Mouse (Mus musculus) stomach, postnatal 0 days (tissue): Measurements from ENCODE around the gene Sall4. TPM values are rescaled to one million over a fixed set of nuclear protein-coding genes. Genes with fewer than 3 reads are reported as not detected.

Experiments
- ATAC-seq: fragments of 200-750 bp; cut with Nextera tagmentation; 2 replicates; pipeline ENCODE4 v1.8.0; 2017; ENCODE audit not compliant: low FRiP score, low TSS enrichment
- DNase-seq: peaks from one replicate; pipeline ENCODE4 v3.0.0-alpha.2; 2016; ENCODE audit warnings: low spot score
- H3K27ac ChIP-seq: fragments of 300-500 bp; sonication (generic); replicated peaks from 2 replicates; pipeline ENCODE4 v1.5.1; 2014; ENCODE audit warnings: mild to moderate bottlenecking, control low read depth
- H3K27me3 ChIP-seq: fragments of 300-500 bp; sonication (generic); 2 replicates; pipeline ENCODE4 v1.6.1; 2014; ENCODE audit warnings: low read length; ENCODE audit not compliant: control insufficient read depth, insufficient read depth
- H3K36me3 ChIP-seq: fragments of 300-500 bp; sonication (generic); 2 replicates; pipeline ENCODE4 v1.6.1; 2014; ENCODE audit warnings: low read length, mixed read lengths; ENCODE audit not compliant: control insufficient read depth, insufficient read depth
- H3K4me1 ChIP-seq: fragments of 300-500 bp; sonication (generic); replicated peaks from 2 replicates; pipeline ENCODE4 v1.6.1; 2014; ENCODE audit warnings: antibody characterized with exemption; ENCODE audit not compliant: control insufficient read depth, insufficient read depth
- H3K4me2 ChIP-seq: fragments of 300-500 bp; sonication (generic); replicated peaks from 2 replicates; pipeline ENCODE4 v1.6.1; 2014; ENCODE audit warnings: low read depth, mild to moderate bottlenecking, control low read depth, moderate library complexity
- H3K4me3 ChIP-seq: fragments of 300-500 bp; sonication (generic); 2 replicates; pipeline ENCODE4 v1.5.1; 2014; ENCODE audit warnings: low read depth, low read length, control low read depth
- H3K9ac ChIP-seq: fragments of 300-500 bp; sonication (generic); 2 replicates; pipeline ENCODE4 v1.6.1; 2014; ENCODE audit warnings: mild to moderate bottlenecking, low read length, control low read depth, mixed read lengths
- H3K9me3 ChIP-seq: fragments of 300-500 bp; sonication (generic); 2 replicates; pipeline ENCODE4 v1.6.1; 2016; ENCODE audit warnings: low read length; ENCODE audit not compliant: control insufficient read depth
- CTCF ChIP-seq: IDR thresholded peaks from 2 replicates; pipeline ENCODE4 v1.5.1; 2016; ENCODE audit warnings: antibody characterized with exemption, low read depth, mild to moderate bottlenecking, moderate library complexity
- EP300 ChIP-seq: optimal IDR thresholded peaks from 2 replicates; pipeline ENCODE3; 2016; ENCODE audit warnings: antibody characterized with exemption
- WGBS: fragments of 180-500 bp; shearing (Covaris S2); extraction: QIAGEN DNeasy Blood & Tissue Kit; methylation state at CpG from one replicate; pipeline ENCODE4 v1.1.7; 2014; 5-methylcytosine and 5-hydroxymethylcytosine counted together
- polyA plus RNA-seq: library from polyadenylated mRNA; unstranded; fragments of >200 nt; fragmentation: Nextera tagmentation; extraction: Ambion mirVana; gene quantifications from 2 replicates; pipeline ENCODE4 v1.2.1, GENCODE M21; 2015

Sall4 gene
- polyA plus RNA-seq, 1 experiment from 2014 or later = 0.05 TPM

DNA sequence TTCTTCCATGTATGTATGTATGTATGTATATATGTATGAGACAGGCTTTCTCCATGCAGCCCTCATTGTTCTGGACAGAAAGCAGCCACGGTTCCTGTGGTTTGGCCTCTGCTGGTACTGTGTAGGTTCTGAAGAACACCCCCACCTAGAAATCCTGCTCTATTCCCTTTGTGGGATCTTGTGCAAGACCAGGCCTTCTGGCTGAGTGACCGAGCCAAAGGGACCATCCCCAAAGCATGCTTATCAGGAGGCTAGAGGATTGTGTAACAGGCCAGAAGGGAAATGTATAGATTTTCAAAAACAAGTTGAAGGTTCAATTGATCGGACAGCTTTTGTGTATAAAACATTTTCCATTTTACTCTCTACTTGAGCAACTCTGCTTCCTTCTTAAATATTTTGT is 8.5 kb upstream of the Sall4 start:
- no peak for ATAC-seq
- no peak for TF ChIP-seq EP300
- TF ChIP-seq CTCF = no peak
- DNase-seq = no peak
- Histone ChIP-seq H3K9ac (no peak overlapping the region), H3K4me2 (no peak overlapping the region), H3K9me3 (no peaks in the 10 kb centered on the region), H3K4me3 (no peak overlapping the region), H3K4me1 (no peaks in the 10 kb centered on the region), H3K27ac (no peak overlapping the region), H3K36me3 (no peaks in the 10 kb centered on the region), H3K27me3 (no peaks in the 10 kb centered on the region)
- WGBS = 71% methylated on average over 3 of the region's 3 CpGs

DNA sequence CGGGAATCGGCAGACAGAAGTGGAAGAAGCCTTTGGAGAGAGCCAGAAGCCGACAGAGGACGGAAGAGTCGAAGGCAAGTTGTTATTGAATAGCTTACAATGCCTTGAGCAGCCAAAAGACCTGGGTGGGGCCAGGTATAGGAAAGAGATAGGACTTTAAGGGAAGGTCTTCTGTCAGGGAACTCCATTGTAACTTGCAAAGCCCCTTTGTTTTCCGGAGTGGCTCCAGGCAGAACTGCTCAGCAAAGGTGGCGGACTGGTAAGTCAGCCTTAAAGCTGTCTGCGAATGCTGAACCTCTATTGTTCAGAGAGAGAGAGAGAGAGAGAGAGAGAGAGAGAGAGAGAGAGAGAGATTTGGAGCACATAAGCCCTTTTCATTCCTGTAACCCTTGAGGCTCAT is 1.5 kb upstream of the Sall4 start:
- no peak for TF ChIP-seq EP300
- no peak for TF ChIP-seq CTCF
- 53% methylated on average over 8 of the region's 8 CpGs for WGBS
- H3K27ac ChIP-seq = no peak overlapping the region
- no peak overlapping the region for H3K9ac ChIP-seq
- no peaks in the 10 kb centered on the region for H3K36me3 ChIP-seq
- no peak overlapping the region for H3K4me2 ChIP-seq
- peaks cover 8% of the 10 kb centered on the region for H3K4me1 ChIP-seq
- H3K4me3 ChIP-seq = no peak overlapping the region
- DNase-seq (no peak), ATAC-seq (no peak)
- no peaks in the 10 kb centered on the region for H3K9me3 ChIP-seq
- peaks cover 14% of the 10 kb centered on the region; the same call in 1 of the 2 replicates for H3K27me3 ChIP-seq

GRCm38 (mm10) chr2:168766538-168767361 is 993 bp downstream of the Sall4 start:
- Histone ChIP-seq H3K4me3 (peak overlapping the region; percentile 43), H3K4me2 (peak overlapping the region; percentile 67), H3K27ac (no peak overlapping the region), H3K27me3 (peaks cover 22% of the 10 kb centered on the region; the same call in 1 of the 2 replicates), H3K36me3 (no peaks in the 10 kb centered on the region), H3K9ac (no peak overlapping the region), H3K9me3 (no peaks in the 10 kb centered on the region), H3K4me1 (peaks cover 8% of the 10 kb centered on the region)
- no peak for TF ChIP-seq EP300
- TF ChIP-seq CTCF = no peak
- 2% methylated on average over 50 of the region's 52 CpGs for WGBS
- ATAC-seq (peak; percentile 58; the same call in 1 of the 2 replicates), DNase-seq (peak; percentile 31)

GRCm38 (mm10) chr2:168765696-168766537 is 1.8 kb downstream of the Sall4 start:
- 2% methylated on average over 46 of the region's 65 CpGs for WGBS
- peaks cover 22% of the 10 kb centered on the region; the same call in 1 of the 2 replicates for H3K27me3 ChIP-seq
- peak; percentile 47; the same call in 1 of the 2 replicates for ATAC-seq

GRCm38 (mm10) chr2:168765065-168765681 is 2.6 kb downstream of the Sall4 start:
- 2% methylated on average over 32 of the region's 32 CpGs for WGBS
- H3K36me3 ChIP-seq = no peaks in the 10 kb centered on the region
- peak overlapping the region; percentile 43 for H3K4me3 ChIP-seq
- no peaks in the 10 kb centered on the region for H3K9me3 ChIP-seq
- peak overlapping the region; percentile 67 for H3K4me2 ChIP-seq
- peak; percentile 73 for TF ChIP-seq CTCF
- TF ChIP-seq EP300 = no peak
- peaks cover 8% of the 10 kb centered on the region for H3K4me1 ChIP-seq
- H3K9ac ChIP-seq = no peak overlapping the region
- ATAC-seq = peak; percentile 67; the same call in 1 of the 2 replicates
- DNase-seq = peak; percentile 77
- H3K27me3 ChIP-seq = peaks cover 22% of the 10 kb centered on the region; the same call in 1 of the 2 replicates
- H3K27ac ChIP-seq = no peak overlapping the region

More at GRCm38 (mm10) chr2:168765696-168766537, 1.8 kb downstream of the Sall4 start:
- Histone ChIP-seq H3K36me3 (no peaks in the 10 kb centered on the region), H3K27ac (no peak overlapping the region), H3K4me1 (peaks cover 8% of the 10 kb centered on the region), H3K9ac (peak overlapping the region; percentile 38; the same call in 1 of the 2 replicates), H3K9me3 (no peaks in the 10 kb centered on the region), H3K4me3 (peak overlapping the region; percentile 43), H3K4me2 (peak overlapping the region; percentile 67)
- TF ChIP-seq EP300 (no peak), CTCF (no peak)
- DNase-seq = no peak
